Mouse (Mus musculus) left cerebral cortex, postnatal 14 days (tissue): ENCODE results near the gene Cdk17. TPM values are rescaled to one million over a fixed set of nuclear protein-coding genes. Genes with fewer than 3 reads are reported as not detected.

Experiments used
- DNase-seq, 2 experiments: peaks; one replicate each; pipeline ENCODE4 v3.0.0; 2021 to 2022; ENCODE audit warnings: low spot score in 2 of 2, mixed read lengths in 1 of 2
- intact Hi-C: fragments of 180-260 bp; cut with DNase I; formaldehyde crosslinking; loops from one replicate; pipeline ENCODE4 v1.15.1; 2025
- microRNA-seq, 2 experiments: library from miRNA; unstranded; fragments of <30 nt; microRNA quantifications; one replicate each; pipeline ENCODE4 v1.2.0; 2022
- total RNA-seq, 2 experiments: library from RNA; stranded (reverse); gene quantifications; 2 replicates each; pipeline ENCODE4 v1.2.3; 2021

The Cdk17 gene
- total RNA-seq, 2 experiments from 2014 or later: 189 to 193 TPM

GRCm38 (mm10) chr10:93291843-93292242 is 131.2 kb downstream of the Cdk17 start:
- peak; percentile 87 to 92 for DNase-seq
- intact Hi-C loops: loop anchor here (5.0 kb wide), 4 partner anchors 130 to 290 kb away; partner anchors contain the start of gene Cdk17

- intact Hi-C loops: loop anchor here (5.0 kb wide), 4 partner anchors 131 to 289 kb away; partner anchors contain the start of gene Cdk17
These were observed 132.9 kb downstream of the Cdk17 start for GRCm38 (mm10) chr10:93293621-93294020.

GRCm38 (mm10) chr10:93294547-93295219 is 134.0 kb downstream of the Cdk17 start:
- no peak for DNase-seq
- intact Hi-C loops: loop anchor here (5.0 kb wide), 4 partner anchors 132 to 288 kb away; partner anchors contain the start of gene Cdk17

More at GRCm38 (mm10) chr10:93293621-93294020, 132.9 kb downstream of the Cdk17 start:
- DNase-seq: no peak

GRCm38 (mm10) chr10:93297774-93298173 is 137.1 kb downstream of the Cdk17 start:
- DNase-seq: no peak
- intact Hi-C loops: no loop called here

GRCm38 (mm10) chr10:93298208-93298607 is 137.5 kb downstream of the Cdk17 start:
- intact Hi-C loops: no loop called here
- no peak for DNase-seq

- intact Hi-C loops: no loop called here
These were observed 141.2 kb downstream of the Cdk17 start for GRCm38 (mm10) chr10:93301831-93302230.

GRCm38 (mm10) chr10:93303231-93303630 is 142.6 kb downstream of the Cdk17 start:
- intact Hi-C loops: no loop called here
- DNase-seq: no peak

More at GRCm38 (mm10) chr10:93301831-93302230, 141.2 kb downstream of the Cdk17 start:
- DNase-seq: no peak

- intact Hi-C loops: no loop called here
- DNase-seq: no peak
These were observed 145.3 kb downstream of the Cdk17 start for GRCm38 (mm10) chr10:93305946-93306345.

GRCm38 (mm10) chr10:93306367-93306766 is 145.7 kb downstream of the Cdk17 start:
- intact Hi-C loops: no loop called here
- DNase-seq: no peak

- peak; percentile 60 to 70 for DNase-seq
- intact Hi-C loops: no loop called here
These were observed 148.7 kb downstream of the Cdk17 start for GRCm38 (mm10) chr10:93309131-93309933.

- peak in 1 of 2 experiments; percentile 19 for DNase-seq
- intact Hi-C loops: no loop called here
These were observed 149.4 kb downstream of the Cdk17 start for GRCm38 (mm10) chr10:93309934-93310621.

GRCm38 (mm10) chr10:93310721-93311411 is 150.2 kb downstream of the Cdk17 start, which contains the start of gene Elk3:
TSS of gene Elk3 (minus strand) at chr10:93311135.
- no peak for DNase-seq
- intact Hi-C loops: no loop called here

GRCm38 (mm10) chr10:93311576-93311975 is 150.9 kb downstream of the Cdk17 start:
- DNase-seq: no peak
- intact Hi-C loops: no loop called here

Small RNAs within 50 kb of the gene (microRNA-seq; reads per million reads assigned to microRNA genes)
- gene Mir1931: 1.0 to 1.1 reads per million in 2 experiments

Other genes starting within 250 kb of the Cdk17 start
- gene Cfap54, start 79.3 kb upstream of the Cdk17 start, total RNA-seq: 10 to 100 TPM; 14.9 to 21.5 TPM
- 10 to 100 TPM; 15.2 to 16.1 TPM for gene Elk3, start 150.3 kb downstream of the Cdk17 start, total RNA-seq